Mouse (Mus musculus) embryo, embryonic 11.5 days (tissue): ENCODE data around the gene Olfr12.

Experiments
- DNase-seq: peaks from one replicate; pipeline ENCODE4 v3.0.0-alpha.2; 2012; ENCODE audit warnings: low read depth, low spot score

Olfr12 gene

DNA sequence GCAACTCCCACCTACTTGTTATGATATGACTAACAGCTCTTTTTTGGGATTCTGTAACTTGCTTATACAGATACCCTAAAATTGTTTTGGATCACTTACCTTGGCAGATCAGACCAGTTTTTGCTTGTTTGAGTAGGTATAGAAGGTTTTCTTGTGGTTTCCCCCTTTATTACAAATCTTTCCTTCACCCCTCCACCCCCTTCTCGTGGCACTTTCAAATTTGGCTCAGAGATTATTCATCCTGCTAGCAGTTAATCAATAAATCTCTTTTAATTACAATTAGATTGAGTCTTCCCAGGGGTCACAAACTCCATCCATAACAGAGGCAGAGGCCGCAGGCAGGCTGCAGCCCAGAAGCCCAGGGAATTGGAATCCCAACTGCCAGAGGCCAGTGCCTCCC is at the start of gene Olfr12:
Gene Olfr12 (plus strand): TSS at position 301 of the 400 bp plus-strand sequence.
- DNase-seq: no peak

DNA sequence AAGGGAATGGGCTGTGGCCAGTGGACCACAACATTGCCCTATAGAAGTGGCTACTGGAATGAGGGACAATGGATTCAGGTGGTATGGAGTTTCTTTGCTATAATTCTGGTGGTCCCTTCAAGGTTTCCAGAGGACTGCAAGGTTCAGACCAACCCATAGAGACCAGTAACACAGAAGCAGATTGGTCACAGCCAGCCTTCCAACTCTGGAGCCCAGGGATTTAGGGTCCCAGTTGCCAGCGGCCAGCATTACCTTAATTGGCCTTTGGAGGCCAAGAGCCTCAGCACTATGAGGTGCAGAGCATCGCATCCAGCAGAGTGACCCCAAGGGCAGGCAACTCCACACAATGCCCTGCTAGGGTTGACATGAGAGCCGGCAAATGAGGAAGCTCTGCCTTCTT is 46.6 kb upstream of the Olfr12 start, which contains the start of gene Olfr1413:
Gene Olfr1413 (plus strand): TSS at position 301 of the 400 bp plus-strand sequence.
- DNase-seq: no peak

DNA sequence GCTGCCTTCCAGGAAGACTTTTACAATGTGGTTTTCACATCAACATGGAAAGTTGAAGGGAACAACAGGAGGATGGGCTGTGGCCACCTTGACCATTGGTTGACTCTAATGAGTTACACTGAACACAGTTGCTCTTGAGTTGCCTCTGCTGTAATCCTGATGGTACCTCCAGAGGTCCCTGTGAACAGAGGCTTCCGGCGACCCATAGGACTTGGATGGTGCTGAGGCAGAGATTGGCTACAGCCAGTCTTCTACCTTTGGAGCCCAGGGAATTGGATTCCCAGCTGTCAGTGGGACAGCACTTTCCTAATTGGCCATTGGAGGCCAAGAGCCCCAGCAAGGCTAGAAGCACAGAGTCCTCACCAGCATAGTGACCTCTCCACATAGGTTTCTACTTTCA is 32.1 kb upstream of the Olfr12 start, which contains the start of gene Olfr1412:
Gene Olfr1412 (plus strand): TSS at position 301 of the 400 bp plus-strand sequence.
- DNase-seq: no peak

DNA sequence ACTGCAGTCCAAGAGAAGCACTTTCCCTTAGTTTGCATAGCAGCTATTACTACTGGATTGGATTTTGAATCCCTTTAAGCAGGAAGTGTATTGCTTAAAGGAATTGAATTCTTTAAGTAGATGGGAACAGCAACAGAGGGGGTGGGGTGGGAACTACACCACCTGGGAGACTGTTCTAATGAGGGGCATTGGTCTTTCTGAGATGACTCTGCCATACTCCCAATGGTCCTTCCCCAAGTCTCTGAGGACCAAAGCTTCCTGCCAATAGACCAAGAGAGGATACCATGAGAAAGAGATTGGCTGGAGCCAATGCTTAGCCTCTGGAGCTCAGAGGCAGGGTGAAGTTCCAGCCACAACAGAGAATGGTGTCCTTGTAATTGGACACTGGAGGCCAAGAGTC is 23.5 kb upstream of the Olfr12 start, which contains the start of gene Olfr1411:
Gene Olfr1411 (plus strand): TSS at position 301 of the 400 bp plus-strand sequence.
- DNase-seq: no peak

DNA sequence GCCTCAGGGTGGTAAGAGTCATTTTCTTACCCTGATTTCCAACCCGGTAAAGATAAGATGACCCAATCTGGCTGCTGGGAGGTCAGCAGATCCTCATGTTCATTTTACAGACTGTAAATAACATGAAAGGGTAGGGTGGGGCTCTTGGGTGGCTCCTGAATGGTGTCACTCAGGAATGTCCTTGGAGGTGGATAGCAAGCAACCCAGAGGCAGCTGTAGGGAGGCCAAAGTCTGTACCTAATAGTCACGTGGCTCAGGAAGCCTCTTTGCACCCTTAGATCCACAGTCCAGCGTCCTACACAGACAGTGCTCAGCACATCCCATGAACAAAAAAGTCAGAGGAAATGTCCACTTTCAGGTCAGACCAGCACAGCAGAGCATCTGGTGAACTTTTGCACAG is 21.6 kb upstream of the Olfr12 start:
- DNase-seq: no peak

DNA sequence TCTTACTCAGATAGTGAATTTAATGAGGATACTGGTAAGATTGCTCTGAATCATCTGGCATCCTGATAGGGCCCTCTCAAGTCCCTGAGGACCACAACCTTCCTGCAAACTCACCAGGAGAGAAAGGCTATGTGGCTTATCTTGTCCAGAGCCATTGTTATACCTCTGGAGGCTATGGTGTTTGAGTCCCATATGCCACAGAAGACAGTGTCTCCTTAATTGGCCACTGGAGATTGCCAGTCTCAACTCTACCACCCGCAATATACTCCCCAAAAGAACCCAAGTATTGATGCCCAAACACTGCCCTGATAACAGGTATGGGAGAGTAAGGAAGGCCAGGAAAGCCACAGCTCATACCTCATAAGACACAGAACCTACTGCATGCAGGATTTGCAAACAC is 12.1 kb upstream of the Olfr12 start, which contains the start of gene Olfr1410:
Gene Olfr1410 (plus strand): TSS at position 301 of the 400 bp plus-strand sequence.
- no peak for DNase-seq

DNA sequence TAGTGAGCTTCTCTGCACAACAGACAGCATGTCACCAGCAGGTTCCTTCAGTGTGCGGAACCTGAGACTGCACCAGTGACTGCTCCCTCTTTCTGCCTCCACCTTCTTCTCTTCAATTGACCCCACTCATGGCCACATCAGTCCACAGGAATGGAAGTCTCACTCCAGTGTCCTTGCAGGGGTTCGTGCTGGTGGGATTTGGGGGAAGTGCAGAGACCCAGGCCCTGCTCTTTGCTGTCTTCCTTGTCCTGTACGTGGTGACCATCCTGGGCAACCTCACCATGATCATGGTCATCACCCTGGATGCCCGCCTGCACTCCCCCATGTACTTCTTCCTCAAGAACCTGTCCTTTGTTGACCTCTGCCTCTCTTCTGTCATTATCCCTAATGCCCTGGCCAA is 9.9 kb upstream of the Olfr12 start:
- no peak for DNase-seq

DNA sequence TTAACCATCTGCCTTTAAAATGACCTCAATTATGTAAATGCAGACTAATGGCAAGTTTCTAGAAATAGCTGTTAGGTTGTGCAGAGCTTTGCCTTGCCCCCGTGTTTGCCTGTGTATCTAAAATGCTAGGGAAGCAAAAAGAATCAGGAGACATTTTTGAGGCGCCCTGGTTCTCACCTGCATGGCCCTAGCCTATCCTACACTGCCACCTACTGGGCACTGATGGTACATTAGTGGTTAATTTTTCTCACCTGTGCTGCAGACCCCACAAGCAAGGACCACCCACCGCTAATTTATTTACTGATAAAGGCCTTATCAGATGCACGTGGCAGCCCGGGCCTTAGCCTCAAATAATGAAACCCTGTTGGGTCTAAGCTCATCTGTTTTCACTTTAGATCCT is 6.6 kb upstream of the Olfr12 start:
- peak; percentile 45 for DNase-seq

DNA sequence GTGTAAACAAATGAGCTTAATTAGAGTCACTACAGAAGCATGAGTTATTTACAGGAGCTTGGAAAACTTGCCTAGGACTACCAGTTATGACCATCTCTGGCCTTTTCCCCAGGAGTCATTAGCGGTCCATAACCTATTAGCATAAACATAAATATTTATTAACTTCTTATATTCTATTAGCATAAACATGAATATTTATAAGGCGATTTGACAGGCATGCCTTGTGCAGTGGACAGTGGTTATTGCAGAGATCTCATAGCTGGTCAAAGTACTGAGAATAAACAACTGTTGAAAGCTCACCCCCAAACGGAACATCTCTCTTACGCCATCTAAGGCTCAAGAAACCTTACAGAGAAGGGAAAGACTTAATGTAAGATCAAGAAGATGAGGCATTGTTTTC is 4.4 kb upstream of the Olfr12 start:
- no peak for DNase-seq

DNA sequence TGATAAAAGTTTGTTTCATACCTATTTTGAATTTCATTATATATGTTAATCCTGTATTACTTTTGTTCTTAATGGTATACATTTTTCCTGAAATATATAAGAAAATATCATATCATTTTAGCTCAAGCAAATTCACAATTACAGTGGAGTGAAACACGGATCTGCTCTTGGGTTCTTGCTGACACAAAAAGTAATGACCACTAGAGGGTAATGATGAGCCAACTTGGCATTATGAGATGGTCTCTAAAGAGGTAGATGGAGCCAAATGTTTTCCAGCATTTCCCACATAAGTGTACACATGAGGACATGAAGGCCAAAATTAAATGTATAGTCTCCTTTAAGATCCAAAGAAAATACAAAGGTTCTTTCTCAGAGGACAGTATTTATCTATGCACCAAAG is 3.1 kb upstream of the Olfr12 start:
- DNase-seq: no peak

DNA sequence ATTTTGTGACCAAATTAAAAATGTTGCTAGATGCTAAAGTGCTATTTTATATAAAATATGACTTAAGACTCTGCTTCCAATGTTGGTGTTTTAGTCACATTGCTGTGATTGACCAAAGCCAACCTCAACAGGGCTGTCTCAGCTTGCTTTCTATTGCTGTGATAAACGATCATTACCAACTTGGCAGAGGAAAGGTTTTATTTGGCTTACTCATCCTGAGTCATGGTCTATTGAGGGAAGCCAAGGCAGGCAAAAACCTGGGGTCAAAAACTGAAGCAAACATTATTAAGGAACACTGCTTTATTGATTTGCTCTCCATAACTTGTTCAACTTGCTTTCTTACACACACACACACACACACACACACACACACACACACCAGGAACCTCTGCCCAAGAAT is 1.5 kb upstream of the Olfr12 start:
- DNase-seq: no peak

DNA sequence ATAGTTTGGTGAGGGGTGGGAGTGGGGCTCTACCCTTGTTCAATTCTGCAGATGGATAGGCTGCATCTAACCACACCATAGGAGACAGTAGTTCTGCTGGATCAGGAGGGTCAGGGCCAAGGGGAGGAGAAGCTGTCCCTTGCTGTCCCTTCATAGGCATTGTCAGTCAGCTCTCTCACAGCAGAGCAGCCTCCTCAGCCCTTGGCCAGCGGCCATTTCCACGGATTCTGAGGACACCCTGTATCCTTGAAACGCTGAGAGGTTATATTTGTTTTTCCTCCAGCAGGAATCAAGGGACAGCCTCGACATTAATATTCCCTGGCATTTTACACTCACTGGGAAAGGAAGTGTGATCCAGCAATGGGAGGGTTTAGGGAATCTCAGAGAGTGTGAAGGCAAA is 772 bp downstream of the Olfr12 start:
- no peak for DNase-seq

DNA sequence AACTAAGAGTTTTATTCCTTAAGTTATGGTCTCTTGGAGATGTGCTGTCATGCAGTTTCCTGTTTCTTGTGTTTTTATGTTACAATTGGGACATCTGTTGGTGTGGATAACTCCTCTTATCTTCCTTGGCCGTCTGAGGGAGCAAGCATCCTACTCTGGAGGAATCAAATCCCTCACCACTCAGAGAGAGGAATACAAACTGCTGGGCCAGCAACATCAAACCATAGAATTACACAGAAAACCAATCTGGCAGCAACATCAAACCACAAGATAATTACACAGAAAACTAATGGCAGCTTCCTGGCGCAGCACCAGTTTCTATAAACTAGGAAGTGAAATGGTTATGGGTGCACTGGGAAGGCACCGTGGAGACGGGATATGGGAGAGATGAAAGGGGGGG is 10.6 kb downstream of the Olfr12 start:
- no peak for DNase-seq

DNA sequence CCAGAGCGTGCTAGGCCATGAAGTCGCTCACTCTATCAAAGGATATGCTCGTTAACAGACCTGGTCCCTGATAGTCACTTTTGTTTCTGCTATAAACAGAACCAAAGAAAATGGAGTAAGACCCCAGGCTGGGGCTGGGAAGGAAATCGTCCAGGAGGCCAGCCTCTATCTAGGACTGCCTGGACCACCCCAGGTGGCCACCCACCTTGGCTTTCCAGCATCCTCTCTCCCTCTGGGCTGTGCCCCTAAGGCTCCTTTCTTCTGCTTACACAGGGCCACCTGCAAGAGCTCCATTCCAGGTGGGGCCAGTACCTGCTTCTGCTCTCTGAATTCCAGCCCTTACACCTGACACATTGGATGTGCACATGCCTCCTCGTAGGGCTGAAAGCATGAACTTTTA is 14.6 kb downstream of the Olfr12 start:
- DNase-seq: no peak

DNA sequence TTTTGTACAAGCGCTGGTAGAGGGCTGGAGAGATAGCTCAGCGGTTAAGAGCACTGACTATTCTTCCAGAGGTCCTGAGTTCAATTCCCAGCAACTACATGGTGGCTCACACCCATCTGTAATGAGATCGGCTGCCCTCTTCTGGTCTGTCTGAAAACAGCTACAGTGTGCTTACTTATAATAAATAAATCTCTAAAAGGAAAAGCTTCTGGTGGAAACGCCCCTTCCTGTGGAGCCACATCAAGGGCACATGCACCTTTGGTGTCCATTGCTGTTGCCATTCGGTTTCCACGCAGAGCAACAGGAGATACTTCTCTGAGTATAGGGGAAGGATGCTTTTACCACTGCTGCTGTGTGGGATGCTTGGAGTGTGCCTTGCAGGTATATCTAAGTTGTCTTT is 15.4 kb downstream of the Olfr12 start:
- no peak for DNase-seq

DNA sequence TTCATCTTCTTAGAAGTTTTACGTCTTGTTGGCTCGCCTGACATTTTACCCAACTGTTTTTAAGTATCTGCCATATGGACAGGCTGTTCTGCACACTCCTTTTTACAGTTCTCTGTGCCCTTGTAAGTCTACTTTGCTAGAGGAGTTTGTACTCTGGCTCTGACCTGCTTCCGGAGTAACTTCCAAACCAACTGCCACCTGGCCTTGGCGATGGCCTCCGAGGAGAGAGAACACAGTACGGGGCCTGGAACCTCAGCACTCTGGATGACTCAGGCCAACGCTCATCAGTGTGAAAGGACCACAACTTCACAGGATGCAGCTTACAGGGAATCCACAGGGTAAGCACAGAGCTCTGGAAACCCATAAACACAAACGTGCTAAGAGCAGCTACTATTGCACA is 16.1 kb downstream of the Olfr12 start:
- DNase-seq: no peak

DNA sequence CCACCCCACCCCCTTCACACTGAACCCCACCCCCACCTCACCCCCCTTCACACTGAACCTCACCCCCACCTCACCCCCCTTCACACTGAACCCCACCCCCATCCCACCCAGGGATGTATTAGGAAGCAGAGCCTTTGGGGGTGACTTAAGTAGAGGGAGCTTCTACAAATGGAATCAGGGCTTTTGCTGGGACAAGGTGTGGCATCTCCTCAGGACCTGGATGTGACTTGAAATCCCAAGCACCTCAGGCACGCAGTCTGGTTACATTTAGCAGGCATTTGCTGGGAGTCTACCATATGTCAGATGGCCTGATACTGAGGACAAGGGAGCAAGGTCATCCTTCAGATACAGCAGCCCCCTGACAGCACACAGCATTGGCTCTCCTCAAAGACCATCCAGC is 17.0 kb downstream of the Olfr12 start:
- no peak for DNase-seq

DNA sequence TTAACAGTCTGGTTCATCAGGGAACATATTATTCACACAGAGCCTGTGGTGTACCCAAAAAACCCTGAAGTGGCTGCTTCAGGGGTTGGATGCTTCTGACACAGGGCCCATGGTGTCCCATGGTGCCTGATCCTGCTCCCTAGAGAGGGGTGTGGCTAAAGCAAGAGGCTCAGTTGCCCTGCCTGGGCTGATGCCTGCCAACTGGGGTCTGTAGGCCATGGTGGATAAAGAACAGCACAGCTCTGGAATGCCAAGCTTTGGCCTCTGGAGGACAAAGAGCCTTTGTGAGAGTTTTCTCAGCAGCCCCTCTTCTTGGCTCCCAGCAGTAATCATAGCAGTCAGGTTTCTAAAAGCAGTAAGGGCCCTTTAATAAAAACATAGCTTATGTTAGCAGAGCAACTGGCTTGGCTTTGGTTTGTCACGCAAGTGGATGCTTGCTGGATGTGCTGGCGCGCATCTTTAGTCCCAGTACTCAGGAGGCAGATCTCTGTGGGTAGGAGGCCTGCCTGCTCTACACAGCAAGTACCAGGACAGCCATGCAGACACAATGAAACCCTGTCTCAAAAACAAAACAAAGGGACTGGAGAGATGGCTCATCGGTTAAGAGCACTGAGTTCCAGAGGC is 17.5 kb downstream of the Olfr12 start:
- DNase-seq: no peak

DNA sequence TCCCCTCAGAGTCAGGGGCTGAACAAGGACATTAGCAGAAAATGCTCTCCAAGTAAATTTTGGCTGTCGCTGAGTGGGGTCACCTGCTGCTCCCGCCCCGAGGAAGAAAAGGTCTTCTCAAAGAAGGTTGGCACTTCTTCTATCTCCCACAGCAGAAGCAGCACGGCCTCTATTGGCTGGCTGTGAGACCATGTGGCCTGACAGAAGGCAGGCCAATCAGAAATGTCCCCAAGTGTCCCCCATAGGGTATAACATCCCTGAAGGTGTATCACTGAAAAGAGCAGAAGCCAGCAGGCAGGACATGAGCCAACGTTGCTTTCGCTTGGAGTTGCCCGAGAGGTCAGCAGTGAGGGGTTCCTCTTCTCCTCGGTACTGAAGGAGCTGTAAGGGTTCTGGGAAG is 18.4 kb downstream of the Olfr12 start:
- no peak for DNase-seq

DNA sequence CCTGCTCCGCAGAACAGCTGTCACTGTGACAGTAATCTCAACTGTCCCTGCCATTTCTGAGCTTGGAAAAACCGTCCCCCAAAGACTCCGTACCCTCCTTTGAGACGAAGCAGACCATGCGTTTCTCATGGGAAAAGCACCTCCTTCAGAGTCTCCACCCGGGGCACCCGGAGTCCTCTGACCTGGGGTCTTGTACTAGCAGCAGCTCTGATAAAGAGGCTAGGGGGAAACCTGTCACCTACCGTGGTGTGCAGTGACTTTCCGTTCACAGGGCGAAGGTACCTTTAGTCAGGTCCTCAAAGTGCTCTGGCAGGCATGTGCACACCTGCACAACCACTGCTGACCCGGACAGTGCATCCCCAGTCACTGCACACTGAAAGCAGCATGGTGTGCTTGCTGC is 19.1 kb downstream of the Olfr12 start:
- DNase-seq: no peak

DNA sequence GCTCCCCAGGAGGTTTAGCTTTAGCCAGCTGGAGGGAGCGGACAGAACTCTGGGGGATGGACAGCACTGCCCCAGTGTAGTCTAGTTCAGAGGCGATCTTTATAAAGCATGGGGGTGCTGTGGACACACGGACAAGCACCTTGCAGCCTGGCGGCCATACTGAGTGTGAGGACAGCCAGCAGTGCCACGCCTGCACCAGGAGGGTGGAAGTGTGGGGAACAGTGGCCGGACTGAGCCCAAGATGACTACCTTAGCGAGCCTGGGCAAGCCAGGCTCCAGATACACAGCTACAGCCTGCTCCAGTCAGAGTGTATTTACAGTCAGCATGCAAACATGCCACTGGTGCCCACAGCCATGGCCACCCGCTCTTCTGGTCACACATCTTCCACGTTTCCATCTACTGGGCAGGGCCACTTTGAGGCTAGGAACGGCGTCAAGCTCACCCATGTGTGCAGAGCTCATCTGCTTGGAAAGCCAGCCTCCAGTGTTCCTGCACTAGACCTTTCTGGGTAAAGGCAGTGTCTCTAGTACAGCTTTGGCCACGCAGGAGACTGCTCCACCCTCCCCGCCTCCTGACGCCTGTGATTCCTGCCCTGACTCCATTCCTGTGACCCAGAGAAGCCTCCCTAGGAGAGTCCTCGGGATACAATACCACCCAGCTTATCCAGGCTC is 20.0 kb downstream of the Olfr12 start:
- no peak for DNase-seq

DNA sequence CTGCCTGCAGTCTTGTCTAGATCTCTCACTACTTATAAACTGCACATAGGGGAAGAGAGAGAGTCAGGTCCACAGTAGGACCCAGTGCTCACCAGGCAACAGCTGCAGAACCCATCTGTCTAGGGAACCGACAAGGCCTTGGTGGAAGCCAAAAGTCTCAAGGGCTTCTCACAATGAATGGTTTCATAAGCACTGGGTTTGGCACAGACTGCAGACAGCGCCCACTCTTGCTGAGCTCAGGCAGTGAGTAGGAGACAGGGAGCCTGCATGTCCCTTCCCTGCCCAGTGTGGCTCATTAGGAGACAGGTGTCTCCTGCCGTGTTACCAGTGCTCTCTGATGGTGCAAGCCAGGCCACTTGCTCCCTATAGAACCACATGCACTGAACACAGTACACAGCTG is 20.6 kb downstream of the Olfr12 start:
- no peak for DNase-seq

DNA sequence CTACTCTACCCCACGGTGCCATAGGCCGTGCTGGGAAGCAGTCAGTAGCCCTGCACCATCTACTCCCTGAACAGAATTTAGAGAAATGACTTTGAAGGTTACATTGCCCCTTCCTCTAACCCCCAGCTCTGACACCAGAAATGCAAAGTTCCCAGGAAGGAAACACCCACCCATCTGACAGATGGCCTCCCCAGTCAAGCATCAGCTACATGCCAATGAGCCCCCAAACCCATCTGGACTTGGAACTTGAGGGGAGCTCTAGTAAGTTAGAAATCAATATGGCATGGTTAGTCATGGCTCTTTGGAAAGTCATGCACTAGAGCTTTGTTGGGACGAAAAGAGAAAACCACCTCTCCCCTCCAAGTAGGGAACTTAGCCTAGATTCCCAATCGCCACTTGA is 21.1 kb downstream of the Olfr12 start:
- no peak for DNase-seq
